Mouse (Mus musculus) heart, adult 2 months (tissue): ENCODE data around the gene Chrna9.

Source experiments
- CTCF ChIP-seq: fragments of 200-600 bp; IDR thresholded peaks from 2 replicates; pipeline ENCODE4 v1.8.1; 2022; ENCODE audit warnings: antibody characterized with exemption, mild to moderate bottlenecking, moderate library complexity
- EP300 ChIP-seq: fragments of 200-500 bp; IDR thresholded peaks from 2 replicates; pipeline ENCODE4 v1.6.1; 2011; ENCODE audit warnings: low read depth, low read length, control low read depth; ENCODE audit not compliant: insufficient read depth
- POLR2A ChIP-seq: fragments of 200-500 bp; IDR thresholded peaks from 2 replicates; pipeline ENCODE4 v1.6.1; 2011; ENCODE audit warnings: mild to moderate bottlenecking, low read depth, low read length, control low read depth; ENCODE audit not compliant: insufficient read depth

- no peak for TF ChIP-seq CTCF
- no peak for TF ChIP-seq POLR2A
- TF ChIP-seq EP300, result no peak
Measured at GRCm38 (mm10) chr5:65963291-65963690, 28.6 kb downstream of the Chrna9 start.
